Mouse (Mus musculus): ENCODE results near the gene Pcyt1a. TPM values are rescaled to one million over a fixed set of nuclear protein-coding genes. Genes with fewer than 3 reads are reported as not detected.

Pcyt1a gene
- total and polyA plus RNA-seq, 3 experiments = 17.0 to 25.7 (median 21.1) TPM

- Histone ChIP-seq H3K9ac (ENCODE audit: insufficient read depth, low read depth) (no peak overlapping the region), H3K27ac (ENCODE audit: insufficient read depth, low read depth) (no peak overlapping the region), H3K4me2 (ENCODE audit: insufficient read depth, low read depth, poor library complexity, severe bottlenecking) (no peak overlapping the region), H3K4me1 (ENCODE audit: control insufficient read depth in 1 of 2, insufficient read depth in 2 of 2) (no peaks in the 10 kb centered on the region), H3K4me3 (replicated peaks in 1 of 3; ENCODE audit: low read depth in 2 of 3, low read length in 2 of 3, poor library complexity in 1 of 3) (no peak overlapping the region), H3K79me2 (replicated peaks; ENCODE audit: control insufficient read depth, extremely low read depth, insufficient read depth, poor library complexity, severe bottlenecking) (no peaks in the 10 kb centered on the region), H3K9me3 (replicated peaks; ENCODE audit: low read length) (no peaks in the 10 kb centered on the region), H3K36me3 (replicated peaks in 1 of 2; ENCODE audit: control insufficient read depth in 1 of 2, insufficient read depth in 1 of 2, low read length in 1 of 2) (peaks cover 2 to 13% of the 10 kb centered on the region in 2 experiments), H3K27me3 (replicated peaks) (no peaks in the 10 kb centered on the region)
- in situ Hi-C loops (cut with MboI; ENCODE audit: low pct_ligation_motif_present, low pct_unique_long_range_greater_than_20kb, low sequenced_read_pairs) (no loop called here), dilution Hi-C loops (cut with MboI; ENCODE audit: extremely low pct_ligation_motif_present, extremely low pct_unique_long_range_greater_than_20kb, low sequenced_read_pairs) (no loop called here)
- TF ChIP-seq ETS1 (conservative IDR thresholded peaks at IDR 0.05; ENCODE audit: low read depth, low read length) = no peak
- TF ChIP-seq SMC3 (IDR thresholded peaks at IDR 0.05; ENCODE audit: low read depth, low read length) = no peak
- no peak for TF ChIP-seq MAFK (IDR thresholded peaks at IDR 0.05; ENCODE audit: insufficient replicate concordance, low read length)
- TF ChIP-seq HCFC1 (IDR thresholded peaks at IDR 0.05; ENCODE audit: low read depth, low read length) = no peak
- TF ChIP-seq ZC3H11A (IDR thresholded peaks at IDR 0.05; ENCODE audit: low read depth, low read length) = no peak
- no peak for TF ChIP-seq MEF2A (IDR thresholded peaks at IDR 0.05; ENCODE audit: borderline replicate concordance, low read depth, low read length)
- TF ChIP-seq IRF4 (IDR thresholded peaks at IDR 0.05; ENCODE audit: low read depth, low read length) = no peak
- TF ChIP-seq MXI1 (IDR thresholded peaks at IDR 0.05; ENCODE audit: low read depth, low read length) = no peak
- TF ChIP-seq GABPA (IDR thresholded peaks at IDR 0.05; ENCODE audit: insufficient replicate concordance, low read depth, low read length) = no peak
- no peak for TF ChIP-seq RAD21 (IDR thresholded peaks at IDR 0.05; ENCODE audit: low read depth, low read length)
- no peak for TF ChIP-seq JUND (conservative IDR thresholded peaks at IDR 0.05; ENCODE audit: low read depth, low read length)
- TF ChIP-seq NELFE (IDR thresholded peaks at IDR 0.05; ENCODE audit: low read depth, low read length) = no peak
- no peak for TF ChIP-seq TCF12 (IDR thresholded peaks at IDR 0.05; ENCODE audit: low read depth, low read length)
- no peak for TF ChIP-seq KAT2A (IDR thresholded peaks at IDR 0.05; ENCODE audit: insufficient replicate concordance, low read length)
- TF ChIP-seq TBP (conservative IDR thresholded peaks at IDR 0.05; ENCODE audit: low read depth, low read length) = no peak
- no peak for TF ChIP-seq NRF1 (IDR thresholded peaks at IDR 0.05; ENCODE audit: low read depth, low read length)
- TF ChIP-seq RCOR1 (conservative IDR thresholded peaks at IDR 0.05; ENCODE audit: low read depth, low read length) = no peak
- no peak for TF ChIP-seq EP300 (IDR thresholded peaks at IDR 0.05; ENCODE audit: low read length)
- no peak for TF ChIP-seq MYC (IDR thresholded peaks at IDR 0.05; ENCODE audit: low read depth, low read length)
- DNase-seq (ENCODE audit: extremely low read depth) = no peak
Measured at GRCm38 (mm10) chr16:32477315-32477714, 46.6 kb downstream of the Pcyt1a start.

- Histone ChIP-seq H3K4me2 (ENCODE audit: insufficient read depth, low read depth, poor library complexity, severe bottlenecking) (no peak overlapping the region), H3K4me1 (ENCODE audit: control insufficient read depth in 1 of 2, insufficient read depth in 2 of 2) (peaks cover 0 to 3% of the 10 kb centered on the region in 2 experiments; a peak in 1 of 4 replicates), H3K36me3 (replicated peaks in 1 of 2; ENCODE audit: control insufficient read depth in 1 of 2, insufficient read depth in 1 of 2, low read length in 1 of 2) (no peaks in the 10 kb centered on the region), H3K9me3 (replicated peaks; ENCODE audit: low read length) (no peaks in the 10 kb centered on the region), H3K4me3 (replicated peaks in 1 of 3; ENCODE audit: low read depth in 2 of 3, low read length in 2 of 3, poor library complexity in 1 of 3) (no peak overlapping the region), H3K27ac (ENCODE audit: insufficient read depth, low read depth) (no peak overlapping the region), H3K9ac (ENCODE audit: insufficient read depth, low read depth) (no peak overlapping the region), H3K27me3 (replicated peaks) (peaks cover 2% of the 10 kb centered on the region), H3K79me2 (replicated peaks; ENCODE audit: control insufficient read depth, extremely low read depth, insufficient read depth, poor library complexity, severe bottlenecking) (no peaks in the 10 kb centered on the region)
- TF ChIP-seq HCFC1 (IDR thresholded peaks at IDR 0.05; ENCODE audit: low read depth, low read length) = no peak
- TF ChIP-seq MAFK (IDR thresholded peaks at IDR 0.05; ENCODE audit: insufficient replicate concordance, low read length) = no peak
- no peak for TF ChIP-seq BHLHE40 (IDR thresholded peaks at IDR 0.05; ENCODE audit: low read depth, low read length)
- TF ChIP-seq POLR2A (IDR thresholded peaks at IDR 0.05; ENCODE audit: low read depth, low read length) = no peak
- TF ChIP-seq EP300 (IDR thresholded peaks at IDR 0.05; ENCODE audit: low read length) = no peak
- no peak for TF ChIP-seq JUND (conservative IDR thresholded peaks at IDR 0.05; ENCODE audit: low read depth, low read length)
- no peak for TF ChIP-seq TCF12 (IDR thresholded peaks at IDR 0.05; ENCODE audit: low read depth, low read length)
- no peak for TF ChIP-seq RAD21 (IDR thresholded peaks at IDR 0.05; ENCODE audit: low read depth, low read length)
- no peak for TF ChIP-seq SIN3A (IDR thresholded peaks at IDR 0.05; ENCODE audit: low read length)
- TF ChIP-seq ZMIZ1 (IDR thresholded peaks at IDR 0.05; ENCODE audit: low read depth, low read length) = no peak
- TF ChIP-seq USF1 (IDR thresholded peaks at IDR 0.05; ENCODE audit: low read depth, low read length) = no peak
- no peak for TF ChIP-seq TBP (conservative IDR thresholded peaks at IDR 0.05; ENCODE audit: low read depth, low read length)
- no peak for TF ChIP-seq UBTF (IDR thresholded peaks at IDR 0.05; ENCODE audit: low read depth, low read length)
- dilution Hi-C loops (cut with MboI; ENCODE audit: extremely low pct_ligation_motif_present, extremely low pct_unique_long_range_greater_than_20kb, low sequenced_read_pairs) = no loop called here
- DNase-seq (ENCODE audit: extremely low read depth) = no peak
- in situ Hi-C loops (cut with MboI; ENCODE audit: low pct_ligation_motif_present, low pct_unique_long_range_greater_than_20kb, low sequenced_read_pairs) = no loop called here
Measured at GRCm38 (mm10) chr16:32479415-32479814, 48.7 kb downstream of the Pcyt1a start.
